Mouse (Mus musculus) testis, postnatal 14 days (tissue): ENCODE measurements at regions not wholly inside any gene's neighbourhood (a gene's known extent, or its start where the extent isn't known, plus 50 kb on each side); places are given as distances from the start of the nearest gene placed in this dataset.

Source experiments
- DNase-seq: peaks from one replicate; pipeline ENCODE4 v3.0.0; 2021; ENCODE audit warnings: low spot score

DNA sequence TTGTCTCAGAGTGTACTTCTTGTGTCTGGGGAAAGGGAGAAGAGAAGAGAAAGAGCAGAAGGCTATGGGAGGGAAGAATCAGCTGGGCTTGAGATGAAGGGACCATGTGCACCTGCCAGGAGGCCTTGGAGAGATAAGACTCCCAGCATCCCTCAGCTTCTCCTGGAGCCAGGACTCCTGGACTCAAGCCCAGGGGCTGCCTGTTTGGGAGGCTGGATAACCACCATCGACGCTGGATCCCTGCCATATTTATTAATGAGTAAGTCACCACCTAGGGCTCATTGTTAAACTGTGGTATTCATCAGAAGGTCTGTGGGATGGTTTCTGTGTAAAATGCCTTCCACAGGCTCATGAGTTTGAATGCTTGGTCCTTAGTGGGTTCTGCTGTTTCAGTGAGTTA, 240.7 kb downstream of the Rps15a start:
- no peak for DNase-seq

DNA sequence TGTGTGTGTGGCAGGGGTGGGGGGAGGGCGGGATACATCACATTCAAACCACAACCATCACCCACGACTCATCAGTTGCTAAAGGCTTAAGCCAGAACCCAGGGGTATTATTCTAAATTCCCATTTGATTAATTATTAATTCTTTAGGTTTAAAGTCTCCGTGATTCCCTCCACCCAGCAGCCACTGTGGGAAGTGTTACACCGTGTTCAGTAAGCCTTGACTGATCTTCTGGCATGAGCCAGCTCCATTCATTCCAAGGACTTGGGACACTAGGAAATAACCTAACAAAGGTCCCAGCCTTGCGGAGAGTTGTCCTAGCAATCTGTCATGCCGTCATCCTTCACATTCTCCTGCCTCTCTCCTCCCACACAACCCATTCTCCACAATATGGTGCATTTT, 256.6 kb downstream of the Rps15a start:
- DNase-seq: no peak

DNA sequence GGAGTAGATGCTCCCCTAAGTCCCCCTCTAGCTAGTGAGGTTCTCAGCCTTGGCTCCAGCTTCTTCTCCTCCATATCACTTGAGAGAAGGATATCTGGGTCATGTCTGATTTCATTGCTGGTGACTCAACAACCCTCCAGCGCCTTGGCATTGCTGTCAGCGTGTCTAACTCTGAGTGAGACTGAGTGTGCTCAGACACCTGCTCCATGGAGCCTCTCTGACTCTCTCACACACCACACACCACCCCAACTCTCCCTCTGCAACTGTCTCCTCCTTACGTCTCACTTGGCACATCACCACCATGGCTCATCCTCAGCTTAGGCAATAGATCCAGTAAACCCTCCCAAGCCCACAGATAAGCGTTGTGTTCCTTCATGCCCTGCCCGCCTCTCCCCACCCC, 260.0 kb downstream of the Rps15a start:
- no peak for DNase-seq

DNA sequence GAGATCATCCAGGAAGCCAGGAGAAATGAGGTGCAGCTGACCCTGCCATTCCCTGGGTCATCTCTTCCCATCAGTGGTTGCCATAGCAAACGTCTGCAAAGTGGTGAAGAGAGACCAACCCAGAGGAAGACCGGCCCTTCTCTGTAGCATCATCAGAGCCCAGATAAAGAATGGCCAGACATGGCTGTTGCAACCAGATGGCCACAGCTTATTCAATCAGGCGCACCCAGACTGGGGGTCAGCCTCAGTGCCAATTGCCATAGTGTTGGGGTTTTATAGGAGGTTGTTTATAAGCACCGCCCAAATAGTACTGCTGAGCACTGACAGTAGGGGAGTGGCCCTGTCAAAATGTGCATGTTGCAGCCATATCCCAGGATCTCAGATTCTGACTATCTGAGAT, 262.3 kb downstream of the Rps15a start:
- DNase-seq: no peak

DNA sequence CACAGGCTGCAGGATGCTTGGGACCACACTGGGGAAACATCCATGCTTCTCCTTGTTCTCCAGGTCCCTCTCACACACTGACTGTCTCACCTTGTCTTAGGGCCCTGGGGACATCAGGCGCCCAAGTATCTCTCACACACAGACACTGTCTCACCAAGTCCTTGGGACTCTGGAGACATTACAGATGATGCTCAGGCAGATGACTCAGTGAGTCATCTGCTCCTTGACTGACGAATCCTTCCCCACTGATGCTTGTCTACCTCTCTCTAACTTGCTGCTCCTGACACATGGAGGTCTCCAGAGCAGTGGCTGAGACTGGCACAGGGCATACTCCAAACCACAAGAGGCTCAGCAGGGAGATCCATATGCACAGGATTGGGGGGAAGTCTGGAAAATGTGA, 263.1 kb downstream of the Rps15a start:
- no peak for DNase-seq

DNA sequence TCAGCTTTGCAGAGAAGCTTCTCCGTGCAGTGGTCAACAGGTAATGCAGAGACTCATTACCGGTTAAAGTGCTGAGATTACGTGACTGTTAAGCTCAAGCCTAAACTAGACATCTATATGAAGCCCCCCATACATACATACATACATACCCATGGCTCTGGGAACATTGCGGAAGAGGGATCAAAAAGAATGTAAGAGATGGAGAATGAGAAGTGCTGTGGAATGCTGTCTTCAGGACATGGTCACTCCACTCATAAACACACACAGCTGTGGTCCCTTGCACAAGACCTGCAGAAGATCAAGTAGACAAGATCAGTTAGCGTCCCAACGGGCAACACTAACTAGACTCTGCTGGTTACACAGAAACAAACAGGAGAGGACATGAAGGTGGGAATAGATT, 265.2 kb downstream of the Rps15a start:
- no peak for DNase-seq

DNA sequence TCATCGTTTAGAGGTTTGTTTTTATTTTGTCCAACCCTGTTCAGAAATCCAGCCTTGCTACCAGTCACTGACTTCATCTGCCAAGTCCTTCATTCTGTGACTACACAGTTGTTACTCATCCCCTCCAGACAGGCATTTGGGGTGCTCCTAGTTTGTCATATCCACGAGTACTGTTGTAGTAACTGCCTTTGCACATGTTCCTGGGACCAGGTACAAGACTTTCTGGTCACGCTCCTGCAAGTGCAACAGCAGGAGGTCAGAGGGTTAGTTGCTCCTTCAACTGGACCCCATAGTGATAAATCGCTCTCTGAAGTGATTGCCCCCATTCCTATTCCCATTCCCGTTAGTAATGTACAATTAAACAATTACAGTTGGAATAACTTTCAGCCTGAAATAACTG, 269.9 kb downstream of the Rps15a start:
- no peak for DNase-seq

DNA sequence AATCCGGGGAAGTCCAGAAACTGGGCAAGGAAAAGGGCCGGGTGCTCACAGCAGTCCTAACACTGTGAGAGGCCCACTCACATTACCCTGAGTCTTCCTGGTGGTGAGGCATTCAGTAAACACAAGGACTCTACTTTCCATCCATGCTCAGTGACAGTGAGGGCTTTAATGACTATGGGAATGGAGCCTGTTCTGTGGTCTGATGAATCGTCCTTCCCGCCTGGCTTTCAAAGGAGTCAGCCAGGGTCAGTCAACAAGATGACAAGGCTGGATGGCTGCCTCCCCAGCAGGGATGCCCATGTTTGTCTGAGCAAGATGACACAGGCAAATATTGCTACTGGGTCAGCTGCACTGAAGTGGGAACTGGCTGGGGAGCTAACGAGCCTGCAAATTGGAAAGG, 273.2 kb downstream of the Rps15a start:
- DNase-seq: no peak

DNA sequence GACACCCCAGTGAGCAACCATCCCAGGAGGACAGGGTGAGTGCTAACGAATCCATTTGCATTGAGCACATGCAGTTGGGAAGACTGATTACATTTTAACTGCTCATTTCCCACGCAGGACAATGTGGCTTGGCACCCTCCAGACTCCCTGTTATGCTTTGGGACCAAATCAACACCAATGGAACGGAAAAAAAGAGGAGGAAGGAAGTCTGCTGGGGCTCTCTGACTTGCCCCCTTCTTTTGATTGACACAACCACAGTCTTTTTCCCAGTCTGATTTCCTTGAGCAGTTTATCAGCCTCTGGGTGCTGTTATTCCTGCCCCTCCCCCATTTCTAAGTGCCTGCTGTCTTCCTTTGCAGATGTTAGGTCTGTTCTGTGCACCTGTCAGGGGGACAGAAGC, 321.0 kb downstream of the Rps15a start:
- DNase-seq: no peak

DNA sequence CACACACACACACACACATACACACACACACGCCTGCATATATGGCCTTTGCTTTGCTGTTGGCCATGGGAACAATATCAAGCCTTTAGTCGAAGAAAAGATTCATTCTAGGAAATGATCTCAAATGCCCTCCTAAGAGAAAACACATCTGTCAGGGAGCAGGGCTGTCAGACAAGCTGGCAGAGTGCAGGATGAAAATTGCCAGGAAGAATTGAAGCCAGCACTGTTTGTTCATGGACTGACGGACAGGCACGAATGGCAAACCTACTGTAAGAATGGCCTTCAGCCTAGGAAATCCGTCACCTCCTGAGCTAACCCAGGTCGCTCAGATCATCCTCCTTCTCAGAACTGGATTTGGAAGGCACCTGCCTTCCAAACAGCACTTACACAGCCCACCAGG, 322.0 kb downstream of the Rps15a start:
- DNase-seq: no peak

DNA sequence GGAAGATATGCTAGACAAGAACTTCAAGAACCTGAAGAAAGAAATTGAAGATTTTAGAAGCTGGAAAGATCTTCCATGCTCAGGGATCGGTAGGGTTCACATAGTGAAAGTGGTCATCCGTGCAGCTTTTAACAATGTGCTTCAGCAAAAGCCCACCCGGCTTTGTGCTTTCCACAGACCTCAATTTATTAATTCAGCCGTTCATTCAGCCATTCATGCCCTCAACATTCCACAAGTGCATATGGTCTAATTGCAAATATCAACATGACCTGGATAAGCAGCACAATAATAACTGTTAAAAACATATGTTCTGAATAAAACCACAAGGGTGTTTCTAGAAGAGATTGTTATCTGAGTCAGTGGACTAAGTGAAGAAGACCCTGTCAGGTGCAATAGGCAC, 323.5 kb downstream of the Rps15a start:
- DNase-seq: no peak

DNA sequence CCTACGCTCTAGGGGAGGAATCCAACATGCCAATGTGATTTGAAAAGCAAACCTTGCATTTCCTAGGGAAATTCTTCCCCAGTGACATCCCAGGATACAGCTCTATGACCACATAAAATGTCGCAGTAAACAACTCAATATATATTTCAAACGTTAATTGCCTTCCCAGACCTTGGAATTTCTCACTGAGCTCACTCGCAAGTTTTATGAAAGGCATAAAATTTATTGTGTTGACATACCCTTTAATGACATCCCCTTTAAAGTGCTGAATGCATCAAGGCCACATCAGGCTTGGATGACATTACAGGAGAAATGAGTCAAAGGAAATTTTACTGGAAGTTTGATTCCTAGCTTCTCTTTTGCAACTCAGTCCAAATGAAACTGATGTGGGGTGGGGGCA, 337.0 kb downstream of the Rps15a start:
- no peak for DNase-seq

DNA sequence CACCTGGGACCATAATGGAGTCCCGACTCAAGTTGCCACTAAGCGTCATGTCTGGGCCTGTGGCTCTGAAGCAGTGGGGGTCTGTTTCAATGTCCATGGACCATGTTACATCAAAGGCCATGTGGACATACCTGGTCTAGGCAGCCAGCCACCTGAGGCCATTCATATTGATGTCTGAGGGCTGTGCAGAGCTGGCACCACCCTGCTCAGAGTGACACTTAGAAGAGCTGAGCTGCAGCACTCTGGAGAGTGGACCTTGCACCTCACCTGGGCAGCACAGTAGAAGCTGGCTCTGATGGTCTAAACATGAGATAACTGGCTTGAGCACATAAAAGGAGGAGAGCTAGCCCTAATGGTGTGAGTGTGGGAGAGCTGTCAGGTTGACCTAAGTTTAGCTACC, 338.1 kb downstream of the Rps15a start:
- DNase-seq: no peak

DNA sequence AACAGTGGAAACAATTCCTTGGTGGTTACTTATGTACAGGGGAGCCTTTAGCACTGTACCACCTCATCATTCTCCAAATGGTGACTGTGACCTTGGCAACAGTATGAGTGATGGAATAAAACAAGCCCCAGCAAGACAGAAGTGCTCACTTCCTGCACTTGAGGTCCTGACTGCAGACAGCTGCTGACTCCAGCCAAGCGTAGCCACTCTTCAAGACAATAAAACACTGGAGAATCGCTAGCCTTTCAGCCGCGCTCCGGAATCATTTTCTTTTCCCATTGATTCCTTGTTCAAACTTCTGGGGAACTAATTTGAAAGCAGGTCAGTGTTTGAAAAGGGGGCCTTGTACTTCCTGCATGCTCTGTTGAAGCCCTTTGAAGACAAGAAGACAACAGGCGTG, 344.2 kb downstream of the Rps15a start:
- DNase-seq: no peak

DNA sequence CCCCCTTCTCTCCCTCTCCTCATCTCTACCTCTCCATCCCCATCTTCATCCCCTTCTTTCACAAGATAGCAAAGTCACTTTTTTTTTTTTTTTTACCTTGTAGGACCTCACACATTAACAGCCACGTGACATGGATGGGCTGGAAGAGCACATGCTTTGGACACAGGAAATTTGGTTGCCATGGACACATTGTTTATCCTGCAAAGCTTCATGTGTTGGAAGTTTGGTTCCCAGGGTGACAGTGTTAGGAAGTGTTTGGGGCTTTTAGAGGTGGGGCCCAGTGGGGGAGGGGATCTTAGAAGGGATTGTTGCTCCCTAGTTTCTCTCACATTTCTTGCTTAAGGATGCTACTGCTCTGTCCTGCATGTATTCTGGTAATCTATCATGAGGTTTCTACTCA, 356.5 kb downstream of the Rps15a start:
- no peak for DNase-seq

DNA sequence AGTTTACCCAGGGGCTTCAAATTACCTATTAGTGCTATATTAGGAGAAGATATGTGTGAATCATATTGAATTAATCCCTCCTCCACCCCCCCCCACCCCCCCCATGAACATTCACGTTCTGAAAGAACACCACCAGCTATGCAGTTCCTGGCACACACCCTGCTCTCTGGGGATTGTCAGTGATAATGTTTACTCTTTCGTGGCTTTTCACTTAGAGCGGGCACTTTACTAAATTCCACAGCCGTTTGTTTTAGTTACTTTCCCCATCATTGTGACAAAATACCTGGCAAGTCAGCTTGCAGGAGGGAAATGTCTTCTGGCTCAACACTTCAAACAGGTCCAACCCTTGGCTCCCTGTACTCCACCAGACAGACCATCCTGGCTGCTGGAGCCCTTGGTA, 359.0 kb downstream of the Rps15a start:
- DNase-seq: no peak

DNA sequence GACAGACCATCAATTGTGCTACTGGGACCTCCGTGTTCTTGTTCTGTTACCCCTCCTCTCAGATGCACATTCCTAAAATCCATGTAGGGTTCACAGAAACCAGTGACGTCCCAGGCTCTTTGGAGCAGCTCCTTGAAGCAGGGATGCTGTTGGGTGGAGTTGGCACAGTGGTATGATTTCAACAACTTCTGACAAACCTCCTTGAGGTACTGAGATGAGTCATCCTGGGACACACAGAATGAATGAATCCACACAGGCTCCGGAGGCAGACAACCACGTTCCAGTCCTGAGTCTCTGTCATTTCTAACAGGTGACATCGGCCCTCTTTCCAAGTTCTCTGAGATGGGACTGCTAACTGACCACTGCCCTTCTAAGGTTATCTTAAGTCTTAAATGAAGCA, 360.2 kb downstream of the Rps15a start:
- DNase-seq: no peak

DNA sequence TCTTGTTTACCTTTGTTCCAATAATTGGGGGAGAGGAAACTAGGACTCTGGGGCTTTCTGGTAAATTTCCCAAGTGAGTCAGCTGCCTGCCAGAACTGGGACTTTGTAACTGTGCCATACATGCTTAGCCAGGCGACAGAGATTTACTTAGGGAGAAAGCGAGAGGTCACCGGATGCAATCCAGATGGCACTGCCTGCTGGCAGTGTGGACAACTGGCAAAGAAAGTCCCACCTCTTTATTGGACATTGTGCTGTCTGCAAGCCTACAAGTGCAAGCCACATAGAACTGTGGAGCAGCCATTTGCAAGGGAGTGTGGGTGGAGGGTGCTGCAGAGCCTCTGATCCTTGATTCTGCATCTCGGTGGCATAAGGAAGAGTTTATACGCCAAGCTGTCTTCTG, 362.7 kb downstream of the Rps15a start:
- DNase-seq: no peak

DNA sequence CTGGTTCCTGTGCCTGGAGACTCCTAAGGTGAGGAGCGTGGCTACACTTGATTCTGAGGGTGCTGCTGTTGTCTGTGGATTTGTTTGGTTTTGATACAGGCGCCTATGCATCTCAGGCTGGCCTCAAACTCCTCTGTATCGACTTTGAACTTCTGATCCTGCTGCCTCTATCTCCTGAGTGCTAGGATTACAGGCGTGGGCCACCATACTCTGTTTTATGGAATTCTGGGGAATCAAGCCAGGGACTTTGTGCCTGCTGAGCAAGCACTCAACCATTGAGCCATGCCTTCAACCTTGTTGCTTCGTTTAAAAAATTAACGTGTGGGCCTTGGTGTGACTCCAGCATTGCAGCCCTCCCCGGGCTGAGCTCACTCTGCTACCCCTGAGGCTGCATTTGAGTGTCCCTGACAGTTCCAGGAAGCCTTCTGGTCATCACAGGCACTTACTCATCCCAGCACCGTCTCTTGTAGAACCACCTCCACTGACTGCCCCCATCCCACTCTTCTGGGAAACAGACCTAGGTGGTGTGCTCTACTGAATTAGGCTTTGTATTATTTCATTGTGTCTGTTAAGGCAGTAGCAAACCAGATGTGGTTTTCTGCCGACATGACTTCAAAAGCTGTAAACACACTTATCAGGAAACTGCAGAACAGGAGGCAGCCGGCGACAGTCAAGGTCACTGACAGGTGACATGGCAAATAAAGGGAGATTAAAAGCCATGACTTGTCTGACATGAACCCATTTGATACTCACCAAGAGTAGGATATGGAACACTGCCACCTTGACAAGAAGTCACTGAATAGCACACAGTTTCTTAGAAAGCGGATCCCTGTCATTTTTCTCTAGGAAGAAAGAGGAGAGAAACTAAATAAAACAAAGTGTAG, 363.4 kb downstream of the Rps15a start:
- DNase-seq: no peak

DNA sequence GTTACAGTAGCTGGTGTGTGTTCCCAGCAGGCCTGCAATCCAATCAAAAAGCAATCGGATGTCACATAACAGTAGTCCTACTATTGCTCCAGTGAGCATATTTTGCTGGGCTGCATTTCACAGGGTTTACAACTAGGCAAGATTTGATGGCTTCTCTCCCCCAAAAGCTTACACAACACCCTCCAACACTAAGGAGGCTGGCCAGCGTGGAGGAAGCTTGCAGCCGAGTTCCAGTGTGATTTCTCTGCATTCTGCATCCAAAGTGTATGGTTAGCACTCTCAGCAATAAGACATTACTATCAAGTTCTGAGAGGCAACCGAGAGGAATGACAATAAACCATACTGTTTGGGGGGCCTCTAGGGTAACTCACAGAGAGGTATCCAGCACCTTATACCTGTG, 367.2 kb downstream of the Xylt1 start:
- DNase-seq: no peak

DNA sequence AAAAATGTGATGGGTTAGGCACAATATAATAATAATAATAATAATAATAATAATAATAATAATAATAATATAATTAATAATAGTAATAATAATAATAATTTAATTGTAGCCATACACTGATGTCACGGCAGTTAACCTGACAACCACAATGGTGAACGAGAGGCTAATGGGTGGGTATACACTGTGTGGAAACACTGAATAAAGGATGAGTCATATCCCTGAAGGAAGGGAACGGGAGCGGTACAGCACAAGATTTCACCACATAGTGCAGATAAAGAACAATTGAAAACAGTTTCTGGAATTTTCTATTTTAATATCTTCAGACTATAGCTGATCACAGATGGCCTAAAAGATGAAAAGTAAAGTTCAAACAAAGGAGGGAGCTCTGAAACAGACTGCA, 365.6 kb downstream of the Xylt1 start:
- no peak for DNase-seq

DNA sequence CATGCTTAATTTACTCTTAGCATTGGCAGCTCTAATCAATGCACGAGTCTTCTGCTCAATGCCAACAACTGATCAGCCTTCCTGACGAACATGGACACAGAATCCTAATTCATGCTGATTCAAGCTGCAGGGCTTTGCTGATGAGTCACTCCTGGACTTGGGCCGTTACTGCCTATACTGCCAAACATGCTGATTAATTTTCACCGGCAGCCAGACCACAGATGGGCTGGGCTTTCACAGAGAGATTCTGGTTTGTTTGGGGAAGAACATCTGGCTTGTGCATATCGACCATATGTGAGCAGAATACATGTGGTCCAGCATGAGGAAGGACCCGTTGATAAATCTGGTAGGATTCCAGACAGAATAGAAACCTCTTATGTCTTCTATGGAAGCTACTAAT, 358.9 kb downstream of the Xylt1 start:
- DNase-seq: no peak

DNA sequence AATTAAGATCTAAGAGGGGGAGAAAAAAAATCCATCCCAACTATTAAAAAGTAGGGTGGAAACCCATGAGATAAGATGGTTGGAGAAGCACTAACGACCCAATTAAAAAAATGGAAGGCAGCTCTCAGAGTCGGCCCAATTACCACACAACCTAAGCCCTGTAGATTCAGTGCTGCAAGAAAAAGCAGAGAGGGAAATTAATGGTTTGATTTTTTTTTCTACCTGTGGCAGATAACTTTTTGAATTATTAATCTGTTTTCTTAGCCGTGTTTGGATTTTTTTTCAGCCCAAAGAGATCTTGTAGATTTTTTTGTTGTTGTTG, 354.9 kb downstream of the Xylt1 start:
- no peak for DNase-seq

DNA sequence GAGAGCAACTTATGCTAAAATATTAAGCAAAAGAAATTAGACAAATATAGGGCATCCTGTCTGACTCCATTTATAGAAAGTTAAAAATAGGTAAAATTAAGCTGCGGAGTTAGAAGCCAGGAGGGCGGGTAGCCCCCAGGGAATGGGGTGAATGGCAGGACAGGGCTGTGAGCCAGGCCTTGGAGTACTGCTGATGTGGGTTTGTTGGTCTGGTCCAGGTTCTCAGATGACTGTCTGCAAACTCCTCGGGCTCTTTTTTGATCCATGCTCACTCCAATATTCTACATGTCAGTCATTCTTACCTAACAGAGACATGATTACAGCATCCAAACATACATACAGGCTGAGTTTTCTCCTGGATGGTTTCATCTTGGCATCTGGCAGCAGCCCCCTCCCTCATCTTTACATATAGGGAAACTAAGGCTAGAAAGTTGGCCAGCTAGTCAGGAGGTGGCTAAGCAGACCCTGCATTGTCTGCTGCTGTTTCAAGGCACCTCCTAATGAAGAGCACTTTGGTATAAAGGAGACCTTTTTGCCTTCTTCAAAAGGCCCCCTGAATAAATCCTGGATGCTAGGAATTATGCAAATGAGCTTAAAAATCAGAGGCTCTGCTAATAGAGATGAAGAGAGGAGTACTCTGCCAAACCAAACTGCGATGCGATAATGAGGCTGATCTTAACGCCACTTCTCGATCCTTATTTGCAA, 354.4 kb downstream of the Xylt1 start:
- DNase-seq: no peak
